9 mouse cellular contexts compared by ENCODE assay signal in the genomic region with DNA sequence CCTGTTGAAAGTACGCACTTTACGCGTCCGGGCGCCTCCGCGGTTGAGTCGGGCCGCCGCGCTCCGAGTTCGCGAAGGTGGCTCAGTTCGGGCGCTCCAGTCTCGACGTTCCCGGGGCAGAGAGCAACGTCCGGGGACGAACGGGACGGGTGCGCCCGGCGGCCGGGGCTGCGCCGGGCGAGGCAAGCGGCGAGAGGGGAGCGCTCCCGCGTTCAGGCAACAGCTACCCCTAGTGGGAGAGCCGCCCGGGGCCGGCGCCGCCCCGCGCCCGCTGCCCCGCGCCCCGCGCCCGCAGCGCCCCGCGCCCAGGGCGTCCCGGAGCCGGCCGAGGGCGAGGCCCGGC. TPM values are rescaled to one million over a fixed set of nuclear protein-coding genes. Genes with fewer than 3 reads are reported as not detected.
DNase-seq lines count a peak whose midpoint lies in the region; ATAC-seq and TF ChIP-seq lines count a peak whose summit lies in the region.
"Had no signal": no experiment of that assay in that cellular context is flagged by ENCODE, and none has a peak within 500 bp of the region (broad histone marks: within the 10 kb centered on the region; RNA-seq: fewer than 3 reads in every experiment).

No protein-coding gene starts in this region.

- DNase-seq in layer of hippocampus, adult 2 months (ENCODE audit: low spot score in 2 of 2), result no peak
- no peak for DNase-seq in layer of hippocampus, postnatal 36 days
- peak; percentile 40 for DNase-seq in lung, postnatal 14 days
- DNase-seq in thymus, adult 18-20 months, result no peak
- DNase-seq in thymus, postnatal 25 days, result no peak
- no peak for DNase-seq in left cerebral cortex, postnatal 25 days (ENCODE audit: low spot score in 2 of 2)

- no peak overlapping the region for H3K9ac ChIP-seq in heart, embryonic 11.5 days (ENCODE audit: low read depth, low read length)
- no peak overlapping the region for H3K9ac ChIP-seq in kidney, embryonic 15.5 days

- H3K4me3 ChIP-seq in layer of hippocampus, adult 2 months, result peak overlapping the region; percentile 26; the same call in 1 of the 2 replicates
- H3K4me3 ChIP-seq in heart, embryonic 11.5 days (ENCODE audit: low read depth, low read length), result peak overlapping the region; percentile 34
- peak overlapping the region; percentile 52 for H3K4me3 ChIP-seq in kidney, embryonic 15.5 days (replicated peaks)

- intact Hi-C loops in left cerebral cortex, postnatal 25 days (cut with DNase I), result no loop called here

- peaks cover 99% of the 10 kb centered on the region for H3K27me3 ChIP-seq in heart, embryonic 11.5 days (ENCODE audit: control insufficient read depth, insufficient read depth, low read length)
- H3K27me3 ChIP-seq in kidney, embryonic 15.5 days, result peaks cover 90% of the 10 kb centered on the region

- H3K4me1 ChIP-seq in heart, embryonic 11.5 days (ENCODE audit: control insufficient read depth, insufficient read depth, low read length), result no peaks in the 10 kb centered on the region
- H3K4me1 ChIP-seq in kidney, embryonic 15.5 days, result peaks cover 36% of the 10 kb centered on the region

- TF ChIP-seq CTCF in layer of hippocampus, adult 2 months (conservative IDR thresholded peaks at IDR 0.05), result peak; percentile 42

- 1% methylated on average over 57 of the region's 58 CpGs for WGBS in heart, embryonic 11.5 days (ENCODE audit: insufficient replicate concordance)
- under 1% methylated on average over 41 of the region's 58 CpGs for WGBS in kidney, embryonic 15.5 days

- H3K36me3 ChIP-seq in heart, embryonic 11.5 days (ENCODE audit: control insufficient read depth, insufficient read depth, low read length), result no peaks in the 10 kb centered on the region
- no peaks in the 10 kb centered on the region for H3K36me3 ChIP-seq in kidney, embryonic 15.5 days

- no peak overlapping the region for H3K27ac ChIP-seq in layer of hippocampus, adult 2 months
- no peak overlapping the region for H3K27ac ChIP-seq in heart, embryonic 11.5 days (ENCODE audit: low read depth, low read length)
- no peak overlapping the region for H3K27ac ChIP-seq in kidney, embryonic 15.5 days

- ATAC-seq in heart, embryonic 11.5 days (replicated peaks; ENCODE audit: insufficient number of reproducible peaks, low FRiP score, low TSS enrichment), result no peak
- 0 out of 2 replicates have a peak, but pooled peaks have one; percentile 14 for ATAC-seq in kidney, embryonic 15.5 days (replicated peaks; ENCODE audit: low FRiP score)

- no peaks in the 10 kb centered on the region for H3K9me3 ChIP-seq in heart, embryonic 11.5 days (replicated peaks; ENCODE audit: control insufficient read depth, low read length)
- H3K9me3 ChIP-seq in kidney, embryonic 15.5 days (replicated peaks), result no peaks in the 10 kb centered on the region

- H3K4me2 ChIP-seq in heart, embryonic 11.5 days, result peak overlapping the region; percentile 68
- H3K4me2 ChIP-seq in kidney, embryonic 15.5 days, result peak overlapping the region; percentile 88

RNA-seq across cellular contexts. Expression of a gene that starts 0.9 kb away (rescaled TPM):
- total RNA-seq in layer of hippocampus, adult 2 months (2021), result 1 to 10 TPM; 4.3 to 5.9 TPM
- total RNA-seq in layer of hippocampus, postnatal 36 days (2021), result 1 to 10 TPM; 4.2 to 4.4 TPM
- polyA plus RNA-seq in heart, embryonic 11.5 days (2014; fragmentation: Nextera tagmentation; extraction: Ambion mirVana), result 0.20 TPM in 1 of 2 replicates, not detected in the other
- polyA plus RNA-seq in kidney, embryonic 15.5 days (2015; fragmentation: Nextera tagmentation; extraction: Ambion mirVana), result 0.45 and 0.50 TPM in 2 replicates
- total RNA-seq in left cerebral cortex, postnatal 25 days (2021), result 1 to 10 TPM; 3.4 to 5.8 TPM
- total RNA-seq: hematopoietic stem cell, adult 5-6 weeks had no signal
